In the genomic region with DNA sequence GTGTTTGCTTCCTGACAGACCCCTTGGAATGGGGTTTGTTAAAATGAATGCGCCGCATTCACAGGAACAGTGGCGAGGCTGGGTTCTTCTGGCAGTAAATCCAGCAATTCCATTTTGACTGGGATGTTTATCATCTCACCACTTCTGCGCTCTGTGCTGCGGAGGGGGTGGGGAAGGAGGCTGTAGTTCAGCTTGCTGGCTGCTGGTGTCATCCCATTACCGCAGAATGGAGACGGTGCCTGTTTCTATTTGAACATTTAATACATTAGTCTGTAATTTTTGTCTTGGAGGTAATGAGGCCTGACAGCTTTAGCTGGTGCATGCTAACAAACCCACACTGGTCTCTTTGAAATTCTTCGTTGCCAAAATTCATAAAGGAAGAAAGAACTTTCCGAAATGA, we compare ENCODE assay signal across 9 mouse cellular contexts.
DNase-seq lines count a peak whose midpoint lies in the region; ATAC-seq and TF ChIP-seq lines count a peak whose summit lies in the region.
"Had no signal": no experiment of that assay in that cellular context is flagged by ENCODE, and none has a peak within 500 bp of the region (broad histone marks: within the 10 kb centered on the region; RNA-seq: fewer than 3 reads in every experiment).

No protein-coding gene starts in this region.

- no peaks in the 10 kb centered on the region for H3K4me1 ChIP-seq in heart, adult 2 months (ENCODE audit: control insufficient read depth, insufficient read depth, low read length)
- H3K4me1 ChIP-seq in embryonic facial prominence, embryonic 11.5 days (ENCODE audit: control insufficient read depth, insufficient read depth, low read length), result no peaks in the 10 kb centered on the region
- no peaks in the 10 kb centered on the region for H3K4me1 ChIP-seq in kidney, embryonic 16.5 days (ENCODE audit: insufficient read depth, low read length)
- no peaks in the 10 kb centered on the region for H3K4me1 ChIP-seq in limb, embryonic 11.5 days (ENCODE audit: control insufficient read depth, insufficient read depth, low read length)
- H3K4me1 ChIP-seq: stomach, embryonic 15.5 days had no signal

- H3K4me2 ChIP-seq in embryonic facial prominence, embryonic 11.5 days (ENCODE audit: low read depth, low read length), result no peak overlapping the region
- no peak overlapping the region for H3K4me2 ChIP-seq in kidney, embryonic 16.5 days (replicated peaks; ENCODE audit: low read depth, low read length)
- no peak overlapping the region for H3K4me2 ChIP-seq in limb, embryonic 11.5 days (ENCODE audit: low read depth, severe bottlenecking)
- H3K4me2 ChIP-seq: stomach, embryonic 15.5 days had no signal

- H3K79me2 ChIP-seq in heart, adult 2 months (replicated peaks; ENCODE audit: control insufficient read depth, insufficient read depth, low read length), result no peaks in the 10 kb centered on the region

- 40% methylated on average over 9 of the region's 9 CpGs for WGBS in heart, adult 2 months
- 59% methylated on average over 9 of the region's 9 CpGs for WGBS in embryonic facial prominence, embryonic 11.5 days
- WGBS in kidney, embryonic 16.5 days, result 26% methylated on average over 9 of the region's 9 CpGs
- WGBS in limb, embryonic 11.5 days, result 49% methylated on average over 9 of the region's 9 CpGs

- H3K9me3 ChIP-seq in embryonic facial prominence, embryonic 11.5 days (replicated peaks; ENCODE audit: control insufficient read depth, low read length), result no peaks in the 10 kb centered on the region
- no peaks in the 10 kb centered on the region for H3K9me3 ChIP-seq in kidney, embryonic 16.5 days (ENCODE audit: low read length)
- no peaks in the 10 kb centered on the region for H3K9me3 ChIP-seq in limb, embryonic 11.5 days (ENCODE audit: control insufficient read depth, low read length)
- H3K9me3 ChIP-seq: stomach, embryonic 15.5 days had no signal

- no peak for TF ChIP-seq POLR2A in heart, adult 2 months (IDR thresholded peaks at IDR 0.05; ENCODE audit: insufficient read depth, low read depth, low read length)

- intact Hi-C loops in heart, adult 2 months (cut with DNase I), result no loop called here

- no peak overlapping the region for H3K9ac ChIP-seq in heart, adult 2 months (ENCODE audit: low read depth, low read length)
- H3K9ac ChIP-seq in embryonic facial prominence, embryonic 11.5 days (replicated peaks; ENCODE audit: low read length), result no peak overlapping the region
- no peak overlapping the region for H3K9ac ChIP-seq in kidney, embryonic 16.5 days (replicated peaks; ENCODE audit: low read length)
- H3K9ac ChIP-seq in limb, embryonic 11.5 days (ENCODE audit: low read length), result no peak overlapping the region
- H3K9ac ChIP-seq: stomach, embryonic 15.5 days had no signal

- no peak; the same call in 1 of the 2 replicates for ATAC-seq in embryonic facial prominence, embryonic 11.5 days (replicated peaks; ENCODE audit: insufficient number of reproducible peaks, low FRiP score, low TSS enrichment, low read depth)
- peak; percentile 61; the same call in 1 of the 2 replicates for ATAC-seq in kidney, embryonic 16.5 days (ENCODE audit: low FRiP score, low TSS enrichment)
- ATAC-seq in limb, embryonic 11.5 days (ENCODE audit: insufficient number of reproducible peaks, low FRiP score, low TSS enrichment, low read depth), result no peak

- no peaks in the 10 kb centered on the region for H3K27me3 ChIP-seq in heart, adult 2 months (ENCODE audit: control insufficient read depth, insufficient read depth, low read length)
- H3K27me3 ChIP-seq in embryonic facial prominence, embryonic 11.5 days (ENCODE audit: control insufficient read depth, insufficient read depth, low read length), result no peaks in the 10 kb centered on the region
- H3K27me3 ChIP-seq in kidney, embryonic 16.5 days (ENCODE audit: insufficient read depth, low read length), result no peaks in the 10 kb centered on the region
- H3K27me3 ChIP-seq in limb, embryonic 11.5 days (ENCODE audit: control insufficient read depth, insufficient read depth, low read length), result no peaks in the 10 kb centered on the region
- H3K27me3 ChIP-seq: stomach, embryonic 15.5 days had no signal

- no peak overlapping the region for H3K4me3 ChIP-seq in heart, adult 2 months
- H3K4me3 ChIP-seq in embryonic facial prominence, embryonic 11.5 days (ENCODE audit: low read depth, low read length), result no peak overlapping the region
- H3K4me3 ChIP-seq in kidney, embryonic 16.5 days (ENCODE audit: low read length), result no peak overlapping the region
- H3K4me3 ChIP-seq in limb, embryonic 11.5 days (ENCODE audit: low read depth, low read length), result no peak overlapping the region
- H3K4me3 ChIP-seq: stomach, embryonic 15.5 days had no signal

- TF ChIP-seq CTCF in heart, adult 2 months (IDR thresholded peaks at IDR 0.05), result peak; percentile 49

- no peaks in the 10 kb centered on the region for H3K36me3 ChIP-seq in heart, adult 2 months (ENCODE audit: control insufficient read depth, insufficient read depth, low read length)
- no peaks in the 10 kb centered on the region for H3K36me3 ChIP-seq in embryonic facial prominence, embryonic 11.5 days (replicated peaks; ENCODE audit: control insufficient read depth, insufficient read depth, low read depth, low read length)
- H3K36me3 ChIP-seq in kidney, embryonic 16.5 days (ENCODE audit: insufficient read depth, low read length), result no peaks in the 10 kb centered on the region
- H3K36me3 ChIP-seq in limb, embryonic 11.5 days (ENCODE audit: control insufficient read depth, insufficient read depth, low read length), result no peaks in the 10 kb centered on the region
- H3K36me3 ChIP-seq: stomach, embryonic 15.5 days had no signal

- no peak for DNase-seq in heart, adult 2 months
- DNase-seq in heart, adult 18-20 months, result no peak
- DNase-seq in NIH3T3 (ENCODE audit: low read depth), result peak; percentile 10
- peak; percentile 11 for DNase-seq in embryonic facial prominence, embryonic 11.5 days (ENCODE audit: low spot score)
- DNase-seq in limb, embryonic 11.5 days (ENCODE audit: low spot score), result peak; percentile 58
- DNase-seq in right cerebral cortex, postnatal 36 days (ENCODE audit: low spot score in 2 of 2), result peak; percentile 25 to 26
- DNase-seq in spleen, adult 18-20 months, result no peak

- H3K27ac ChIP-seq in heart, adult 2 months, result no peak overlapping the region
- H3K27ac ChIP-seq in embryonic facial prominence, embryonic 11.5 days (replicated peaks; ENCODE audit: low read depth, low read length), result no peak overlapping the region
- H3K27ac ChIP-seq in kidney, embryonic 16.5 days (ENCODE audit: low read length), result no peak overlapping the region
- no peak overlapping the region for H3K27ac ChIP-seq in limb, embryonic 11.5 days (replicated peaks; ENCODE audit: low read depth, low read length)
- H3K27ac ChIP-seq: stomach, embryonic 15.5 days had no signal

- no peak for TF ChIP-seq EP300 in heart, adult 2 months (IDR thresholded peaks at IDR 0.05; ENCODE audit: insufficient read depth, low read depth, low read length)

Comparison
In these comparisons a context has a peak if more than half of its experiments do, and no peak if none do; other contexts are left out.
1. DNase-seq: peak in NIH3T3 (single experiment), embryonic facial prominence, embryonic 11.5 days (single experiment), limb, embryonic 11.5 days (single experiment) and right cerebral cortex, postnatal 36 days (2 of 2); none in heart, adult 2 months (0 of 2), heart, adult 18-20 months (0 of 2) and spleen, adult 18-20 months (0 of 2).